Mouse (Mus musculus): ENCODE results near the gene Prkcz. TPM values are rescaled to one million over a fixed set of nuclear protein-coding genes. Genes with fewer than 3 reads are reported as not detected.
A peak's percentile ranks its signal among the peaks of the same experiment; 100 is the strongest.

Gene Prkcz
- total RNA-seq, 2 experiments from 2014 or later = 221 to 226 TPM

DNA sequence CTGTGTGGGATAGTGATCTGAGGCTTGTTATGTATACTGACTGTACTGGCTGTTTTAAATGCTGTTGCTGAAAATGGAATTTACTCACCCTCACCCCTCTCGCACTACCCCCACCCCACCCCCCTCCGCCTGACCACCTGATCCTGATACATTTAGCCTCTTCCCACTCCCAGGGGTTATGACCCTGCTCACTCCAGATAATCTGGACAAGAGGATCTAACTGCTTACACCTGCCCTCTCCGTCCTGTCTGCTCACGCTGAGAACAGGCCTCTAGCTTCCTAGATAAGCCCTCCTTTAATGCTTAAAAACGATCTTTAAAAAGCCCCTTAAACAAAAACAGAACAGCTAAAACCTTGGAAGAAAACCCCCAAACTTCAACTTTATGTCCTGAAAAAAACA, 35.4 kb downstream of the Prkcz start:
- no peak overlapping the region for H3K27ac ChIP-seq
- no peak for DNase-seq (ENCODE audit: extremely low spot score in 1 of 2, low spot score in 2 of 2)
- TF ChIP-seq CTCF (IDR thresholded peaks at IDR 0.05) = no peak
- H3K4me3 ChIP-seq = no peak overlapping the region
- intact Hi-C loops (cut with DNase I) = no loop called here

- Histone ChIP-seq H3K27ac (no peak overlapping the region), H3K4me3 (no peak overlapping the region)
- DNase-seq (ENCODE audit: extremely low spot score in 1 of 2, low spot score in 2 of 2) = no peak
- TF ChIP-seq CTCF (IDR thresholded peaks at IDR 0.05) = no peak
- intact Hi-C loops (cut with DNase I) = no loop called here
Measured at GRCm38 (mm10) chr4:155324511-155324910, 36.6 kb downstream of the Prkcz start.

DNA sequence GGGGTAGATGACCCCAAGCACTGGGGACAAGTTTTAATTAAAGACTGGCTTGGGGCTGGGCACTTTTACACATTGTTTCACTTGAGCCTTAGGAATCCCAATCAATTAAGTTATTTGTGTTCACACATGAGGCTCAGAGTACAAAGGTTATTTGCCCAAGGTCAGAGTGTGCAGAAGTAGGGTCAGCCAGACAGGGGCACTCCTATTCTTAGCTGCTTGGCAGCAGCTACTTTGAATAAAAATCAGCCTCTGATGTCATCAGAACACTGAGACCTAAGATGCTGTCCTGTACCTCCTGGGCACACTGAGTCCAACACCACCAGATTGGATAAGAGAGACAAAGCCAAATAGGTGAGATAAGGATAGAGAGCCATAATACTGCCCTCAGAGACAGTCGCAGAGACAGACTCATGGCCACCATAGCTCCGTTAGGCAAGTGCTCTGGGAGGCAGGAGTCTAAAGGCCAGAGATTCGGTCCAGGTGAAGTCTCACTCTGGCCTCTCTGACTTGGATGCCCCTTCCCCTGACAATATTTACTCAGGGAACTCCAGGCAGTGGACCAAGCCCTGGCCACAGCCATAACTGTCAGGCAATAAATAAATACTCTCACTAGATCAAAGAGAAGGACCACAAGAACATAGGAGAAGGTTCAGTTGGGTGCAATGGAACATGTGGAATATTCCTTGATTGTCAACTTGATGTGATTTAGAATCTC, 37.9 kb downstream of the Prkcz start:
- intact Hi-C loops (cut with DNase I) = no loop called here
- no peak overlapping the region for H3K27ac ChIP-seq
- TF ChIP-seq CTCF (IDR thresholded peaks at IDR 0.05) = no peak

DNA sequence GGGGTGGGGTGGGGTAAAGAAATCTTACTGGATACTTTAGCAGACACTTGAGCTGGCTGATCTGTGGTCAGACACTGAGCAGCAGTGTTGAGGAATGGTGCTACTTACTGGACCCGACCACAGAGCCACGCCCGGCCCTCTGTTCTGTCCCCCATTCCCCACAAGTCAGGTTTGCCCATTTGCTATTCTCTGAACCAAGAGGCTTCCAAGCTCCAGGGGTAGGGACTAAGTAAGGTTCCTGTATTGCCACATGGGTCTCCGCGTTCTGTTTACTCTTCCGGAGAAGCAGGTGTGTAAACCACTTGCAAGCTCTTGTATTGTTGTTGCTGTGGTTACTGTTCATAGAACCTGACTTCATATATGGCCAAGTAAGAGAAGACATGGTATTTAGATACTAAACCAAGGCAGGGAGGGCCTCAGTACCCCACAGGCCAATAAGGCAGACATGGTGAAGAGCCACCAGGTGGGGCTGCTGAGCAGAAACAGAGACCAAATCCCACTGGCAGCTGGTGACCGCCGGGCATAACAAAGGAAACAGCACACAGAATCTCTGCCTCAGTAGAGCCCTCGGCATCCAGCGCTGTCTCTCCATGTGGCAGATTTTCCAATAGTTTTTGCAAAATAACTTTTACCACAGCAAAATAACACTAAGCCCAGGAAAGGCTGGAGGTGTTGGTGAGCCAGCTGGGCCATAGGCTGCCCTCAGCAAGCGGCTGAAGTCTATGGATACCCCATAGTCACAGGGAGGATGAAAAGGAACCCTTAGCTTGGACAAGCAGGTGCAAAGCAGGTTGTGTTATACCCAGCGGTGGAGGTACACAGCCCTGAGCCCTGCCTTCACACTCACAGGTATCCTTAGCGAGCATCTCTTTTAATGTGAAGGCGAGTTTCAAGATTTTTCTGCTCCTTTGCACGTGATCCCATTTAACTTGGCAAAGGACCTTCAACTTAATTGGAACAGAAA, 40.6 kb downstream of the Prkcz start:
- Histone ChIP-seq H3K4me3 (no peak overlapping the region), H3K27ac (no peak overlapping the region)
- peak in 1 of 2 experiments; percentile 53 for DNase-seq (ENCODE audit: extremely low spot score in 1 of 2, low spot score in 2 of 2)
- intact Hi-C loops (cut with DNase I) = no loop called here
- TF ChIP-seq CTCF (IDR thresholded peaks at IDR 0.05) = peak; percentile 81

More for the DNA sequence above, 37.9 kb downstream of the Prkcz start:
- no peak for DNase-seq (ENCODE audit: extremely low spot score in 1 of 2, low spot score in 2 of 2)
- H3K4me3 ChIP-seq = no peak overlapping the region

- intact Hi-C loops (cut with DNase I) = no loop called here
- no peak for DNase-seq (ENCODE audit: extremely low spot score in 1 of 2, low spot score in 2 of 2)
- TF ChIP-seq CTCF (IDR thresholded peaks at IDR 0.05) = no peak
- H3K27ac ChIP-seq = no peak overlapping the region
- H3K4me3 ChIP-seq = no peak overlapping the region
Measured at GRCm38 (mm10) chr4:155318266-155318665, 42.9 kb downstream of the Prkcz start.

GRCm38 (mm10) chr4:155315031-155315430, 46.1 kb downstream of the Prkcz start:
- H3K27ac ChIP-seq = no peak overlapping the region

GRCm38 (mm10) chr4:155308679-155309078, 52.5 kb downstream of the Prkcz start:
- Histone ChIP-seq H3K4me3 (no peak overlapping the region), H3K27ac (peak overlapping the region; percentile 71)
- TF ChIP-seq CTCF (IDR thresholded peaks at IDR 0.05) = no peak
- intact Hi-C loops (cut with DNase I) = loop anchor here (1.0 to 5.0 kb wide), 4 partner anchors 40 to 211 kb away; no protein-coding TSS in a partner anchor
- DNase-seq (ENCODE audit: extremely low spot score in 1 of 2, low spot score in 2 of 2) = no peak

More at GRCm38 (mm10) chr4:155315031-155315430, 46.1 kb downstream of the Prkcz start:
- no peak for TF ChIP-seq CTCF (IDR thresholded peaks at IDR 0.05)
- no peak overlapping the region for H3K4me3 ChIP-seq
- DNase-seq (ENCODE audit: extremely low spot score in 1 of 2, low spot score in 2 of 2) = no peak
- intact Hi-C loops (cut with DNase I) = no loop called here

DNA sequence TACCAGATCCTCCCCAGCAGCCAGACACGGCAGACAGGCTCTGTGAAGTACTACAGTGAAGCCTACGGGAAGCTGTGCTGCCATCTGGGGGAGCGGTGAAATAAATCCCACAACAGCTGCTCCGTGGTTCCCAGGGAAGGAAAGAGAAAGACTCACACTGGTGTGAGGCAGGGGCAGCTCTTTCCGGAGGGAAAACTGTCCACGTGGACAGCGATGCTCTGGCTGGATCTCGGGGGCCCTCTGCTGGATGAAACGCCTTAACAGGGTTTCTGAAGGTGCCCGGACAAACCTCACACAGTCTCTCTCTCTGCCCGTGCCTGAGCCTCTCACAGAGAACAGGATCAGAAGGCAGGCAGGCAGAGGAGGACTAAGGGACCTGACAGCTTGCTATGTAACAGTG, 53.1 kb downstream of the Prkcz start:
- Histone ChIP-seq H3K27ac (peak overlapping the region; percentile 77), H3K4me3 (0 out of 2 replicates have a peak overlapping the region, but pooled peaks have one; percentile 6)
- intact Hi-C loops (cut with DNase I) = loop anchor here (1.0 to 5.0 kb wide), 4 partner anchors 40 to 211 kb away; no protein-coding TSS in a partner anchor
- peak; percentile 83 to 89 for DNase-seq (ENCODE audit: extremely low spot score in 1 of 2, low spot score in 2 of 2)
- peak; percentile 91 for TF ChIP-seq CTCF (IDR thresholded peaks at IDR 0.05)

GRCm38 (mm10) chr4:155307591-155307990, 53.6 kb downstream of the Prkcz start:
- DNase-seq (ENCODE audit: extremely low spot score in 1 of 2, low spot score in 2 of 2) = no peak
- Histone ChIP-seq H3K27ac (peak overlapping the region; percentile 77), H3K4me3 (0 out of 2 replicates have a peak overlapping the region, but pooled peaks have one; percentile 6)
- intact Hi-C loops (cut with DNase I) = loop anchor here (5.0 kb wide), 2 partner anchors 185 to 210 kb away; no protein-coding TSS in a partner anchor
- TF ChIP-seq CTCF (IDR thresholded peaks at IDR 0.05) = no peak

- TF ChIP-seq CTCF (IDR thresholded peaks at IDR 0.05) = no peak
- H3K4me3 ChIP-seq = no peak overlapping the region
- DNase-seq (ENCODE audit: extremely low spot score in 1 of 2, low spot score in 2 of 2) = no peak
- intact Hi-C loops (cut with DNase I) = loop anchor here (5.0 kb wide), 2 partner anchors 184 to 209 kb away; no protein-coding TSS in a partner anchor
- peak overlapping the region; percentile 77 for H3K27ac ChIP-seq
Measured at GRCm38 (mm10) chr4:155306356-155307242, 54.6 kb downstream of the Prkcz start.
